Mouse (Mus musculus) kidney, embryonic 16.5 days (tissue): ENCODE data around the gene Gtf2h4. TPM values are rescaled to one million over a fixed set of nuclear protein-coding genes. Genes with fewer than 3 reads are reported as not detected.

ENCODE experiments used
- ATAC-seq: fragments of 200-750 bp; cut with Nextera tagmentation; 2 replicates; pipeline ENCODE4 v1.8.0; 2017; ENCODE audit warnings: moderate TSS enrichment; ENCODE audit not compliant: low FRiP score, low TSS enrichment
- H3K27ac ChIP-seq: fragments of 300-500 bp; sonication (generic); 2 replicates; pipeline ENCODE4 v1.5.1; 2014; ENCODE audit warnings: low read length
- H3K27me3 ChIP-seq: fragments of 300-500 bp; sonication (generic); 2 replicates; pipeline ENCODE4 v1.6.1; 2014; ENCODE audit warnings: low read length, control low read depth, mixed read lengths; ENCODE audit not compliant: insufficient read depth
- H3K36me3 ChIP-seq: fragments of 300-500 bp; sonication (generic); 2 replicates; pipeline ENCODE4 v1.6.1; 2014; ENCODE audit warnings: low read length, control low read depth, mixed read lengths; ENCODE audit not compliant: insufficient read depth
- H3K4me1 ChIP-seq: fragments of 300-500 bp; sonication (generic); 2 replicates; pipeline ENCODE4 v1.6.1; 2014; ENCODE audit warnings: low read length, control low read depth, mixed read lengths; ENCODE audit not compliant: insufficient read depth
- H3K4me2 ChIP-seq: fragments of 300-500 bp; sonication (generic); replicated peaks from 2 replicates; pipeline ENCODE4 v1.6.1; 2014; ENCODE audit warnings: low read depth, low read length
- H3K4me3 ChIP-seq: fragments of 300-500 bp; sonication (generic); 2 replicates; pipeline ENCODE4 v1.5.1; 2014; ENCODE audit warnings: mild to moderate bottlenecking, low read length
- H3K9ac ChIP-seq: fragments of 300-500 bp; sonication (generic); replicated peaks from 2 replicates; pipeline ENCODE4 v1.6.1; 2014; ENCODE audit warnings: low read length
- H3K9me3 ChIP-seq: fragments of 300-500 bp; sonication (generic); 2 replicates; pipeline ENCODE4 v1.6.1; 2016; ENCODE audit warnings: low read length, control low read depth
- WGBS: fragments of 180-500 bp; shearing (Covaris S2); extraction: QIAGEN DNeasy Blood & Tissue Kit; methylation state at CpG from one replicate; pipeline ENCODE4 v1.1.7; 2014; 5-methylcytosine and 5-hydroxymethylcytosine counted together
- polyA plus RNA-seq: library from polyadenylated mRNA; unstranded; fragments of >200 nt; fragmentation: Nextera tagmentation; extraction: Ambion mirVana; gene quantifications from 2 replicates; pipeline ENCODE4 v1.2.1, GENCODE M21; 2015

The Gtf2h4 gene
- polyA plus RNA-seq, 1 experiment from 2014 or later = 55.6 TPM

DNA sequence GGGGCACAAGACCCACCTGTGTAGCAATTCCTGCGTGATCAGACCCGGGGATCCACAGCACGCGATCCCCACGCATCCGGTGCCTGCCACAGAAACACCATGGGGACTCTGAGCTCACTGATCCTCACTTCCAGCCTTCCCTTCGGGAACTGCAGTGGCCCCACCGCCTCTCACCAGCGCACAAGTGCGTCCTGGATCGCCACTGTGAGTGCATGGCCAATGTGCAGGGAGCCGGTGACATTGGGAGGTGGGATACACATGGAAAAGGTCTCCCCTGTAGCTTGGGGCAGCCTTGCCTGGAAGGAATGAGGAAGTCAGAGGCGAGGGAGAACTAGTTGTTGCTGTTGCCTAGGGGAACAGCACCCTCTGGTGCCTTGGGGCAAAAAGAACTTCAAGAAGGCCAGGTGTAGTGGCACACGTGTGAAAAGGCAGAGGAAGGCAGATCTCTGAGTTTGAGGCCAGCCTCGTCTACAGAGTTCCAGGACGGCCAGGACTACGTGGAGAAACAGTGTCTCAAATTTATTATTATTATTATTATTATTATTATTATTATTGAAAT is 7.5 kb downstream of the Gtf2h4 start:
- H3K9ac ChIP-seq = peak overlapping the region; percentile 14
- H3K4me1 ChIP-seq = peaks cover 13% of the 10 kb centered on the region
- H3K27ac ChIP-seq = no peak overlapping the region
- no peak overlapping the region for H3K4me2 ChIP-seq
- no peaks in the 10 kb centered on the region for H3K9me3 ChIP-seq
- 78% methylated on average over 17 of the region's 17 CpGs for WGBS
- no peak overlapping the region for H3K4me3 ChIP-seq
- H3K27me3 ChIP-seq = no peaks in the 10 kb centered on the region
- H3K36me3 ChIP-seq = peaks cover 32% of the 10 kb centered on the region
- ATAC-seq = no peak; the same call in 1 of the 2 replicates

- H3K4me3 ChIP-seq = no peak overlapping the region
- peak overlapping the region; percentile 13 for H3K27ac ChIP-seq
- peaks cover 28% of the 10 kb centered on the region for H3K36me3 ChIP-seq
- H3K9me3 ChIP-seq = no peaks in the 10 kb centered on the region
- no peaks in the 10 kb centered on the region for H3K27me3 ChIP-seq
- H3K9ac ChIP-seq = no peak overlapping the region
- ATAC-seq = no peak
- 78% methylated on average over 2 of the region's 2 CpGs for WGBS
- H3K4me2 ChIP-seq = no peak overlapping the region
- H3K4me1 ChIP-seq = peaks cover 25% of the 10 kb centered on the region; the same call in 1 of the 2 replicates
Measured at GRCm38 (mm10) chr17:35653086-35653485, 20.5 kb downstream of the Gtf2h4 start.

DNA sequence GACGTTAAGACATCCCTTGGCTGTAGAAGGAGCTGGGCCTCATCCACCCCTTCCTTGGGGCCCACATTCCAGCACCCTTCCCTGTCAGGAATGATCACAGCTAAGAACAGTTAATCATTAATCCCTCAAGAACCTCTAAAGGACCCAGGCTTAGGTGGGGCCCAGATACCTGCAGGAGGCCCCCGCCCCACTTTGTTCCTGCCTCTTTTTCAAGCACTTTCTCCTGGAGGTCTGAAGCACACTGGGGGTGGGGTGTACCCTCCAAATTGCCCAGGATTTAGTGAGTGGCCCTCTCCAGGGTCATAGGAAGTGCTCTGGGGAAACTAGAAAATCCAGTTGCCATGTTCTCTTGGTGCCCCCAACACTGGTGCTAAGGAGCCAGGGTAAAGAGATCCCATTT is 24.1 kb downstream of the Gtf2h4 start:
- H3K9ac ChIP-seq = 0 out of 2 replicates have a peak overlapping the region, but pooled peaks have one; percentile 32
- WGBS = 48% methylated on average over 2 of the region's 2 CpGs
- H3K4me2 ChIP-seq = no peak overlapping the region
- peaks cover 25% of the 10 kb centered on the region; the same call in 1 of the 2 replicates for H3K4me1 ChIP-seq
- no peak overlapping the region for H3K4me3 ChIP-seq
- peak overlapping the region; percentile 79 for H3K27ac ChIP-seq
- H3K27me3 ChIP-seq = no peaks in the 10 kb centered on the region
- peak; percentile 74; the same call in 1 of the 2 replicates for ATAC-seq
- H3K36me3 ChIP-seq = no peaks in the 10 kb centered on the region
- H3K9me3 ChIP-seq = no peaks in the 10 kb centered on the region

- 59% methylated on average over 13 of the region's 13 CpGs for WGBS
- Histone ChIP-seq H3K4me1 (no peaks in the 10 kb centered on the region), H3K9me3 (no peaks in the 10 kb centered on the region), H3K36me3 (no peaks in the 10 kb centered on the region), H3K27ac (no peak within 1 kb of the TSS), H3K9ac (no peak within 1 kb of the TSS), H3K4me2 (no peak within 1 kb of the TSS), H3K27me3 (no peaks in the 10 kb centered on the region), H3K4me3 (no peak within 1 kb of the TSS)
- ATAC-seq = peak; percentile 28; the same call in 1 of the 2 replicates
Measured at GRCm38 (mm10) chr17:35643609-35644236, 29.8 kb downstream of the Gtf2h4 start, which contains the start of gene Mucl3. TSS of gene Mucl3 (minus strand) at chr17:35643695.

- no peaks in the 10 kb centered on the region for H3K36me3 ChIP-seq
- no peak overlapping the region for H3K9ac ChIP-seq
- ATAC-seq = no peak
- 75% methylated on average over 6 of the region's 6 CpGs for WGBS
- H3K27me3 ChIP-seq = no peaks in the 10 kb centered on the region
- H3K9me3 ChIP-seq = no peaks in the 10 kb centered on the region
- H3K27ac ChIP-seq = peak overlapping the region; percentile 13; the same call in 1 of the 2 replicates
- H3K4me3 ChIP-seq = no peak overlapping the region
- H3K4me2 ChIP-seq = peak overlapping the region; percentile 36
- H3K4me1 ChIP-seq = no peaks in the 10 kb centered on the region
Measured at GRCm38 (mm10) chr17:35639352-35639751, 34.2 kb downstream of the Gtf2h4 start.

DNA sequence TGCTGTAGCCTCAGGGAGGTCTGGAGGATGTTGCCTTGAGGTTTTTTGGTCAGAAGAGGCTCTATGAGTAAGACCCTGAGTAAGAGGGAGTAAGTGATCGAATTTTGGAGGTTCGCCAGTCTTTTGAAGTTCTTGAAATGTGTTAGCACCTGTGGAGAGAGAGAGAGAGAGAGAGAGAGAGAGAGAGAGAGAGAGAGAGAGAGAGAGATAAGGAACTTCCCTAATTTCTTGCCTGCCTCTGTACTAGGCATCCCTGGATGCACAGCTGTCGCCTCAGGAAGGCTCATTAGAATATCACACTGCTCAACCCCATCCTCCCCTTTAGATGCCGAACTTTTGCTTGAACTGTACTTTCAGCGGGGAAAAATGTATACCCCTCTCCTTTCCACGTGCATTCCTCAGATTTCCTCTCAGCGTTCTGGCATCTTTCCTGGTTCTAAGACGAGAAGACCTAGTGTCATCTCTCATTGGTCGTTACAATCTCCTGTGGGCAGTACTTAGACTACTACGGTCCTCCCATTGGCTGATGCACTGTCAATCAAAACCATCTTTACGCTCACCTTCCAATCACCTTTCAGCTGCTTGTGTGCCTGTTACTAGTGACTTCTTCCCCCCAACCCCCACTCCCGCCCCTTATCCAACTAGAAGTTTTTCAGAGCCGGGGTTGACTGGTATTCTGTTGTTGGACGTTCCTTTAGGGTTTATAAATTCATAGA is 34.9 kb downstream of the Gtf2h4 start:
- no peaks in the 10 kb centered on the region for H3K9me3 ChIP-seq
- H3K36me3 ChIP-seq = no peaks in the 10 kb centered on the region
- no peak overlapping the region for H3K9ac ChIP-seq
- ATAC-seq = peak; percentile 91
- WGBS = 25% methylated on average over 14 of the region's 14 CpGs
- no peaks in the 10 kb centered on the region for H3K27me3 ChIP-seq
- H3K27ac ChIP-seq = peak overlapping the region; percentile 23; the same call in 1 of the 2 replicates
- H3K4me3 ChIP-seq = no peak overlapping the region
- peak overlapping the region; percentile 38 for H3K4me2 ChIP-seq
- H3K4me1 ChIP-seq = no peaks in the 10 kb centered on the region

DNA sequence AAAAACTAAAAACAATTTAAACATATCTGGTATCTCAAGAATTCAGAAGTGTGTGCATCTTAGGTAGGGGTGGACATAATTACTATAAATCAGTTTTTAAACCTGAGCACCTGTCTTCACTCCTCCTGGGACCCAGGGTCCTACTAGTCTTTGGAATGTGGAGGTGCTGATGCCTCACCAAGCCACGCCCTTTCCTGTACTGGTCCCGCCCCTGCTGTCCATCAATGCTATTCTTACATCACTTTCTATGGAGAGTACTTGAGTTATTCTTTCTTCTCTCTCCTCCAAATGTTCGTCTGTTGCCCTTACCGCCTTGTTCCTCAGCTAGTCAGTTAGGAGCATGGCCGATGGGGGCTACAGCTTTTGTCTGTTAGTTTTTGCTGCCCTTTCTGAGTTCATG is 37.2 kb downstream of the Gtf2h4 start:
- no peaks in the 10 kb centered on the region for H3K27me3 ChIP-seq

GRCm38 (mm10) chr17:35635699-35636111 is 37.8 kb downstream of the Gtf2h4 start:
- Histone ChIP-seq H3K4me2 (peak overlapping the region; percentile 75), H3K36me3 (no peaks in the 10 kb centered on the region), H3K27me3 (no peaks in the 10 kb centered on the region), H3K9ac (peak overlapping the region; percentile 54), H3K4me1 (no peaks in the 10 kb centered on the region), H3K4me3 (peak overlapping the region; percentile 50), H3K9me3 (no peaks in the 10 kb centered on the region), H3K27ac (no peak overlapping the region)
- WGBS = 1% methylated on average over 15 of the region's 15 CpGs
- ATAC-seq = no peak

More for the DNA sequence above, 37.2 kb downstream of the Gtf2h4 start:
- no peaks in the 10 kb centered on the region for H3K36me3 ChIP-seq
- no peaks in the 10 kb centered on the region for H3K9me3 ChIP-seq
- ATAC-seq = no peak
- no peaks in the 10 kb centered on the region for H3K4me1 ChIP-seq
- H3K9ac ChIP-seq = no peak overlapping the region
- H3K4me3 ChIP-seq = no peak overlapping the region
- 50% methylated on average over 5 of the region's 5 CpGs for WGBS
- no peak overlapping the region for H3K4me2 ChIP-seq
- H3K27ac ChIP-seq = no peak overlapping the region

GRCm38 (mm10) chr17:35635202-35635601 is 38.3 kb downstream of the Gtf2h4 start:
- H3K27me3 ChIP-seq = no peaks in the 10 kb centered on the region
- no peak overlapping the region for H3K9ac ChIP-seq
- H3K36me3 ChIP-seq = no peaks in the 10 kb centered on the region
- no peak overlapping the region for H3K4me2 ChIP-seq
- ATAC-seq = no peak
- H3K4me1 ChIP-seq = no peaks in the 10 kb centered on the region
- WGBS = 91% methylated on average over 3 of the region's 3 CpGs
- H3K4me3 ChIP-seq = no peak overlapping the region
- no peak overlapping the region for H3K27ac ChIP-seq
- H3K9me3 ChIP-seq = no peaks in the 10 kb centered on the region
